Mouse (Mus musculus): ENCODE results near the gene Srpk1.

GRCm38 (mm10) chr17:28621381-28622299 is 869 bp downstream of the Srpk1 start:
- TF ChIP-seq POLR2A (IDR thresholded peaks at IDR 0.05; ENCODE audit: low read depth, low read length) (0 out of 2 replicates have a peak, but pooled peaks have one; percentile 30), CTCF (IDR thresholded peaks at IDR 0.05; ENCODE audit: extremely low read depth, insufficient read length, insufficient replicate concordance, low read depth, low read length) (0 out of 2 replicates have a peak, but pooled peaks have one; percentile 5)
